Mouse (Mus musculus) forebrain, embryonic 16.5 days (tissue): ENCODE measurements around the gene Ykt6. TPM values are rescaled to one million over a fixed set of nuclear protein-coding genes. Genes with fewer than 3 reads are reported as not detected.
A peak's percentile ranks its signal among the peaks of the same experiment; 100 is the strongest.

Source experiments
- ATAC-seq: fragments of 200-750 bp; cut with Nextera tagmentation; 2 replicates; pipeline ENCODE4 v1.8.0; 2017; ENCODE audit warnings: mild to moderate bottlenecking, moderate library complexity
- H3K27ac ChIP-seq: fragments of 300-500 bp; sonication (generic); 2 replicates; pipeline ENCODE4 v1.5.1; 2014; ENCODE audit warnings: low read length, control low read depth
- H3K27me3 ChIP-seq: fragments of 300-500 bp; sonication (generic); replicated peaks from 2 replicates; pipeline ENCODE4 v1.6.1; 2014; ENCODE audit warnings: low read length; ENCODE audit not compliant: control insufficient read depth, insufficient read depth
- H3K36me3 ChIP-seq: fragments of 300-500 bp; sonication (generic); 2 replicates; pipeline ENCODE4 v1.6.1; 2014; ENCODE audit not compliant: control insufficient read depth, insufficient read depth
- H3K4me1 ChIP-seq: fragments of 300-500 bp; sonication (generic); replicated peaks from 2 replicates; pipeline ENCODE4 v1.6.1; 2014; ENCODE audit warnings: low read length; ENCODE audit not compliant: control insufficient read depth, insufficient read depth
- H3K4me2 ChIP-seq: fragments of 300-500 bp; sonication (generic); 2 replicates; pipeline ENCODE4 v1.6.1; 2014; ENCODE audit warnings: mild to moderate bottlenecking, low read length, control low read depth
- H3K4me3 ChIP-seq: fragments of 300-500 bp; sonication (generic); replicated peaks from 2 replicates; pipeline ENCODE4 v1.5.1; 2014; ENCODE audit warnings: mild to moderate bottlenecking, low read length, control low read depth
- H3K9ac ChIP-seq: fragments of 300-500 bp; sonication (generic); replicated peaks from 2 replicates; pipeline ENCODE4 v1.6.1; 2014; ENCODE audit warnings: low read depth, low read length, control low read depth
- H3K9me3 ChIP-seq: fragments of 300-500 bp; sonication (generic); 2 replicates; pipeline ENCODE4 v1.6.1; 2016; ENCODE audit warnings: low read length; ENCODE audit not compliant: control insufficient read depth
- WGBS: fragments of 180-500 bp; shearing (Covaris S2); extraction: QIAGEN DNeasy Blood & Tissue Kit; methylation state at CpG from one replicate; pipeline ENCODE4 v1.1.7; 2014; 5-methylcytosine and 5-hydroxymethylcytosine counted together
- polyA plus RNA-seq: library from polyadenylated mRNA; unstranded; fragments of >200 nt; fragmentation: Nextera tagmentation; extraction: Ambion mirVana; gene quantifications from 2 replicates; pipeline ENCODE4 v1.2.1, GENCODE M21; 2015

Ykt6 gene
- polyA plus RNA-seq: 93.4 and 111 TPM in 2 replicates

DNA sequence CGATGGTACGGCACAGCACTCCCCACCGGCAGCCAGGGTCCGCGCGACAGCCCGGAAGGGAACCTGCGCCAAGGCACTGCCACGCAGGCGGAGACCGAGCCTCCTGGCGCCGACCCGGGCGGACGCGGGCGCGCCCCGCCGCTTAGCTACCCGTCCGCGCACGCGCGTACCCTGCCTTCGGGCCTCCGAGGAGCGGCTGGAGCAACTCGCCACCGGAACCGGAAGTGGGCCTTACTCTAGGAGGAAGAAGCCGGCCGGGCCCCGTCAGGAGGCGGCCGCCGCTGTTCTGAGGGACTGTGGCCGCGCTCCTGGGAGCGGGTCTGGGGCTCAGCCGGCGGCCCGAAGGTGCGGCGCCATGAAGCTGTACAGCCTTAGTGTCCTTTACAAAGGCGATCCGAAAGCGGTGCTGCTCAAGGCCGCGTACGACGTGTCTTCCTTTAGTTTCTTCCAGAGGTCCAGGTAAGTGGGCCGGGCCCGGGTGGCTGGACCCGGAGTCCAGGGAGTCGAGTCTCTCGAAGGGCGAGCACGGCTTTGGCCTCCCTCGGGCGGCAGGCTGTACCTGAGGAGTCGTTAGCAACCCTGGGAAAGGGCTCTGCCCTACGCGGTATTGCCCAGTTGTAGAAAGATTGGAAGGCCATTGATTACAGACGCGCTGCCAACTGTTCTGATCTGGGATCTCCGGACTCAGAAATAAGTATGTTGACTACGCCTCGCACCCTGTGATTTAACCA lies at the start of gene Ykt6:
Ykt6 (plus strand) TSS at position 148 of the 731 bp plus-strand sequence.
- peak within 1 kb of the TSS; percentile 98 for H3K4me3 ChIP-seq
- peak; percentile 97 for ATAC-seq
- H3K36me3 ChIP-seq: peaks cover 5% of the 10 kb centered on the region
- peaks cover 17% of the 10 kb centered on the region for H3K4me1 ChIP-seq
- H3K4me2 ChIP-seq: peak within 1 kb of the TSS; percentile 83
- H3K27me3 ChIP-seq: no peaks in the 10 kb centered on the region
- H3K9ac ChIP-seq: peak within 1 kb of the TSS; percentile 86
- peak within 1 kb of the TSS; percentile 91 for H3K27ac ChIP-seq
- H3K9me3 ChIP-seq: no peaks in the 10 kb centered on the region
- WGBS: under 1% methylated on average over 70 of the region's 71 CpGs

DNA sequence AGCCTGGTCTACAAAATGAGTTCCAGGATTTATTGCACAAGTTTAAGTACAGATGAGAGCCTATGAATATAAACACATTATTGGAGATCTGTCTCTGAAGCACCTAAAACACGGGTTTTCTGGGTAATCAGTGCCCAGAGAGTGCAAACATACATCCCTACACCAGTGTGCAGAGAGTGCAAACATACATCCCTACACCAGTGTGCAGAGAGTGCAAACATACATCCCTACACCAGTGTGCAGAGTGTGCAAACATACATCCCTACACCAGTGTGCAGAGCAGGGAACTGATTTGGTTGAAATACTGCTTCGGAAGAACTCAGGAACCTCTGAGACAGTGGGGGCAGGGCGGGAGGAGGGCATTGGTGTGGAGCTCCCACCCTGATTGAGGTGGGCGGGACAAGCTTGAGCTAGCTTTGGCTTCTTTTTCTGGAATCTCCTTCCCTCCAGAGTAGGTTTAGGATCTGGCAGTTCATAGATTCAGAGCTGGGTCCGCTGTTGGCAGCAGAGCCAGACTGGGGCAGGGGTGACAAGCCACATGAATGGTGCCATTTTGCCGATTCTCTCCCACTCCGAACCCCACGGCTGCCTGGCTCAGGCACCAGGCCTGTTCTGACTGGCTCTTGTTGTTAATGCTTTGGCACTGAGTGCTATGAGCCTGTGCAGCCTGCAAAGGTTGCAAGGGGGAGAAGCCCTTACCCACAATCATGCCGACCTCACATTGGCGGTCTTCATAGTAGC lies 49.5 kb upstream of the Ykt6 start:
- Histone ChIP-seq H3K36me3 (no peaks in the 10 kb centered on the region), H3K9ac (no peak overlapping the region), H3K4me1 (peaks cover 15% of the 10 kb centered on the region), H3K27me3 (no peaks in the 10 kb centered on the region), H3K4me3 (no peak overlapping the region), H3K9me3 (no peaks in the 10 kb centered on the region), H3K4me2 (no peak overlapping the region), H3K27ac (no peak overlapping the region)
- no peak for ATAC-seq
- WGBS: 73% methylated on average over 10 of the region's 10 CpGs

DNA sequence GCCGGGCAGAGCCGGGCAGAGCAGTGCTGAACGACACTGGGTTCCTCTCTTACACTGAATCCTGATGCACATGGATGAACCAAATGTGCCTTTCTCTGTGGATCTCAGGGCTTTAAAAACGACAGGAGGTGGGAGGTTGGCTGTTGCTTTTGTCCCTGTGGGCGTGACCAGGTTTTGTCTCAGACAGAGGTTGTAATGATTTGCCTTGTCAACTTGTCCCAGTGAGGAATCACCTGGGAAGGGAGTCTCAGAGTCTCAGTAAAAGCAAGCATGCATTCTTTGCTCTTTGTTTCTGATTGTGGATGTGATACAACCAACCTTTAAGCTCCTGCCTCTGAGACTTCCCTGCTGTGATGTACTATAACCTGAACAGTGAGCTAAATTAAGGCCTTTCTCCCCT lies 48.4 kb upstream of the Ykt6 start:
- Histone ChIP-seq H3K9ac (no peak overlapping the region), H3K4me1 (peaks cover 5% of the 10 kb centered on the region), H3K4me2 (no peak overlapping the region), H3K9me3 (no peaks in the 10 kb centered on the region), H3K4me3 (no peak overlapping the region), H3K36me3 (no peaks in the 10 kb centered on the region), H3K27me3 (no peaks in the 10 kb centered on the region), H3K27ac (no peak overlapping the region)
- 37% methylated on average over 5 of the region's 5 CpGs for WGBS
- no peak for ATAC-seq

DNA sequence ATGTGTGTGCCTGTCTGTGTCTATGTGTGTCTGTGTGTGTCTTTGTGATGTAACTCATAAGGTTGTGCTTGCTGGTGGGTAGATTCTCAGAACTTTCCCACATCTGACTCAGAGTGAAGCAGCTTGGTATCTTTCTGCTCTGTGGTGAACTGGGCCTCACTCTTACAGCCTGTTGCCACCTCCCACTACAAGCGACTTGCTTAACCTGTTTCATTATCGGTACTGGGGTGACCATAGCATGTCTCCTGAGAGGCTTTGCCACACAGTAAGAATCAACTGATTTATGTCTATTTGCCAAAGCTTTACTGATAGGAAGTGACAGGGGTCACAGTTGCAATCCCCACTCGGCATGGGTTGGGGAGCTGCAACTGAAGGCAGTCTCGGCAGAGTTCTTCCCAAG lies 46.9 kb upstream of the Ykt6 start:
- Histone ChIP-seq H3K4me2 (no peak overlapping the region), H3K4me3 (no peak overlapping the region), H3K9ac (no peak overlapping the region), H3K36me3 (no peaks in the 10 kb centered on the region), H3K27ac (no peak overlapping the region), H3K4me1 (no peaks in the 10 kb centered on the region), H3K27me3 (no peaks in the 10 kb centered on the region), H3K9me3 (no peaks in the 10 kb centered on the region)
- WGBS: 90% methylated on average over 4 of the region's 4 CpGs
- ATAC-seq: no peak

DNA sequence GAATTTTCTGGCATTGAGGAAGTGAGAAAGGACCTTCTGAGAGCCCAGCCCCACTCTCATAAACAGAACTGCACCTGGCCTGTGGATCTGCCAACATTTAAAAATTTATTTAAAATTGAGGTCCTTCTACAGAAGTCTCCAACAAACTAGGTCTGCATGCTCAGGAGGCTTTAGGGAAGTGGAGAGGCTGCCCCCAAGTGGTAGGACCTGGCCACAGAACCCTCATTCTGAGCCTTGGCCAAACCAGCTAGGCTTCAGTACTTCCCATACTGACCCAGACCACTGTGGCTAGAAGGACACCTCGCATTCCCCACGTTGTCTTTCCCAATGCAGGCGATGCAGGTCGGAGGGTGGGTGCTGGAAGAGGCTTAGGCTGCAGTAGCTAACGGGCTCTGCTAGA lies 42.9 kb upstream of the Ykt6 start:
- WGBS: 34% methylated on average over 5 of the region's 5 CpGs

DNA sequence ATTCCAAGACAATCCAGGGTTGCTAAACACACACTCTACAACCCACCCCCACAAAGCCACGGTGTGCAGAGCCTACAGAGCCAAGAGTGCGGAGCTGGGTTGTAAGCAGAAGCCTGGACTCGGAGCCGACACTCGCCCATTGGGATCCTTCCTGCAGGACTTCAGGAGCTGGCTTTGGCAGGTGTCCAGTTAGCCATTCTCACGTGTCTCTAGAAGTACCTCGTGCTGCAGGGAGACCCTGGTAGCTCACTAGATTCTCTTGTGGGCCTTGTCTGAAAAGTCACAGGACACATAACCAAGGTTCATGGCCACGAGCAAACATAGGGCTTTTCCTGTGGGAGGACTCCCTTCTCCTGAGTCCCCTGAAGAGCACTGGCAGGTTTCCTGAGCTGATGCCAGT lies 42.2 kb upstream of the Ykt6 start:
- ATAC-seq: no peak
- H3K27me3 ChIP-seq: no peaks in the 10 kb centered on the region
- H3K9ac ChIP-seq: no peak overlapping the region
- H3K4me3 ChIP-seq: no peak overlapping the region
- WGBS: 68% methylated on average over 8 of the region's 8 CpGs
- no peak overlapping the region for H3K27ac ChIP-seq
- no peaks in the 10 kb centered on the region for H3K4me1 ChIP-seq
- no peak overlapping the region for H3K4me2 ChIP-seq
- H3K36me3 ChIP-seq: no peaks in the 10 kb centered on the region
- H3K9me3 ChIP-seq: no peaks in the 10 kb centered on the region

More for the DNA sequence above, 42.9 kb upstream of the Ykt6 start:
- H3K27ac ChIP-seq: no peak overlapping the region
- H3K9ac ChIP-seq: no peak overlapping the region
- H3K4me1 ChIP-seq: no peaks in the 10 kb centered on the region
- no peak overlapping the region for H3K4me2 ChIP-seq
- ATAC-seq: no peak
- H3K27me3 ChIP-seq: no peaks in the 10 kb centered on the region
- no peaks in the 10 kb centered on the region for H3K9me3 ChIP-seq
- H3K4me3 ChIP-seq: no peak overlapping the region
- H3K36me3 ChIP-seq: no peaks in the 10 kb centered on the region

DNA sequence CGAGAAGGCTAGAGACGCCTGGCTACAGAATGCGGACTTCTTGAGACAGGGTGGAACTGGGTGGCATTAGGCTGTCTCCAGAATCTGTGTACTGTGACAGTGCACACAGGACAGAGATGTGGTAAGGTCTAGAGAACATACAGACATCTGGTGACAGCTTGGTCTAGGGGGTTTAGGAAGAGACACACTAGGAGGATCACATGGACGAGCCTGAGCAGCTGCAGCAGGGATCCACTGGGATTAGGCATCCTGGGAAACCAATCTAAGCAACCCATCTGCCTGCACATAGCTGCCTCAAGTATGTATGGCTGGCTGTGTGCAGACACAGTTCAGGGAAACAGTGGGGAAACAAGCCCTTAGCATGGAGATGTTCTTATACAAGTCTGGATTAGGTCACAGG lies 41.6 kb upstream of the Ykt6 start:
- no peaks in the 10 kb centered on the region for H3K4me1 ChIP-seq
- H3K27ac ChIP-seq: no peak overlapping the region
- no peak for ATAC-seq
- H3K9ac ChIP-seq: no peak overlapping the region
- no peaks in the 10 kb centered on the region for H3K36me3 ChIP-seq
- no peak overlapping the region for H3K4me2 ChIP-seq
- no peak overlapping the region for H3K4me3 ChIP-seq
- H3K9me3 ChIP-seq: no peaks in the 10 kb centered on the region
- 81% methylated on average over 4 of the region's 4 CpGs for WGBS
- H3K27me3 ChIP-seq: no peaks in the 10 kb centered on the region

DNA sequence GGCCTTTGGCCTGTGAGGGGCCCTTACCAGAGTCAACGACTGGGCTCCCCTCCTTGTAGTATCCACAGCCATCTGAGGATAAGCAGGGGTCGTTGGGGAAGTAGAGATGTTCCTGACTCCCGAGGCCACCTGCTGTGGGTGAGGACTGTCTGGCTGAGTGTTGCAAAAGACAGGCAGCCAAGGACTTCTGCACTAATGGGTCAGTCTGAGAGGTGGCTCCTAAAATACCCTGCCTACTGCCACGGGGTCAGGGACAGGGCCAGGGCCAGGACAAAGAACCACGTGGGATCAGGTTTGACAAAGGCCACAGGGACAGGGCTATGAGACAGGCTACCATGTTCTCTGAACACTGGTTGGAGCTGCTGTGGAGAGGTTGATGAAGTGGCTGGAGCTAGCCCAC lies 40.6 kb upstream of the Ykt6 start:
- Histone ChIP-seq H3K27me3 (no peaks in the 10 kb centered on the region), H3K9ac (no peak overlapping the region), H3K4me1 (no peaks in the 10 kb centered on the region), H3K27ac (no peak overlapping the region), H3K4me3 (no peak overlapping the region), H3K36me3 (no peaks in the 10 kb centered on the region), H3K4me2 (no peak overlapping the region), H3K9me3 (no peaks in the 10 kb centered on the region)
- ATAC-seq: no peak
- 67% methylated on average over 5 of the region's 5 CpGs for WGBS

DNA sequence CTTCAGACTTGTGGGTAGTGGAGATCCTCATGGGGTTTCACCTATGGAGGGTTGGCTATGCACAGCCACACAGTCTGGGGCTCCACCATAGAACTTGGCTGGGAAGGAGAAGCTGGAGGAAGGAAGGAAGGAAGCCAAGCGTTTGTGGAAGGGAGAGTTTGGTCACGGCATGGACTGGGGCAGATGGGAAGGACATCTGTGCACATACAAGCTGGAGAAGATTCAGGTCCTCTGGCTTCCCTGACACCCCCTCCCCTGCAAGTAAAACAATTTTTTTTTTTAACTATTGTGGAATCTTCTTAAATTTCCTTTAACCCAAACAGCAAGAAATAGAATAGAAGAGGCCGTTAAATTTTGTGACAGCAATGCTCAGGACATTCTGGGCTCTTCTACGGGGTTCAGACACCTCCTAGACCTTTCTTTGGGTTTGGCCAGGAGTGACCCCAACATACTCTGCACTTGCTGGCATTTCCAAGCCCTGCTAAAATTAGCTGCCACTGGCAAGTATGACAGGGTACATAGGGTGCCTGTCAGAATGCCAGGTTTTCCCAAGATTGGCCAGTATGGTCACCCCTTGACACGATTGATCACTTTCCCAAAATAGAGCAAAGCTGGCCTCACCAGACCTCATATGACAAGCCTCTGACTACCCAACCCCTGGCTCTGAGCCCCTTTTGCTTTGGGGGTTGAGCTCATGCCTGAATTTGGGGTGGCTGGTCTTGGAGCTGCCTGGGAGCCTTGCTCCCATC lies 39.9 kb upstream of the Ykt6 start:
- H3K27me3 ChIP-seq: no peaks in the 10 kb centered on the region
- WGBS: 74% methylated on average over 5 of the region's 5 CpGs
- H3K36me3 ChIP-seq: no peaks in the 10 kb centered on the region
- no peak overlapping the region for H3K9ac ChIP-seq
- H3K4me1 ChIP-seq: no peaks in the 10 kb centered on the region
- H3K27ac ChIP-seq: no peak overlapping the region
- no peak overlapping the region for H3K4me2 ChIP-seq
- H3K4me3 ChIP-seq: no peak overlapping the region
- no peaks in the 10 kb centered on the region for H3K9me3 ChIP-seq
- ATAC-seq: no peak
